Mouse (Mus musculus): ENCODE data around the gene Fgf9.

- TF ChIP-seq SIN3A (IDR thresholded peaks at IDR 0.05; ENCODE audit: low read length) (no peak), CTCF (IDR thresholded peaks at IDR 0.05 in 2 of 3, conservative IDR thresholded peaks at IDR 0.05 in 1 of 3; ENCODE audit: control insufficient read depth in 1 of 3, insufficient read depth in 1 of 3, low read depth in 2 of 3, low read length in 3 of 3, poor library complexity in 1 of 3, severe bottlenecking in 1 of 3) (no peak), MAFK (IDR thresholded peaks at IDR 0.05; ENCODE audit: borderline replicate concordance, low read depth, low read length) (no peak), MEF2A (IDR thresholded peaks at IDR 0.05; ENCODE audit: extremely low read depth, insufficient replicate concordance, low read depth, low read length, poor library complexity, severe bottlenecking) (no peak), CHD2 (IDR thresholded peaks at IDR 0.05; ENCODE audit: low read length) (no peak), NELFE (IDR thresholded peaks at IDR 0.05; ENCODE audit: low read depth, low read length) (no peak), POLR2A (IDR thresholded peaks at IDR 0.05; ENCODE audit: control insufficient read depth in 1 of 2, insufficient read depth in 1 of 2, low read depth in 1 of 2, low read length in 2 of 2, poor library complexity in 1 of 2) (no peak), USF1 (IDR thresholded peaks at IDR 0.05; ENCODE audit: low read depth, low read length) (no peak), MYC (IDR thresholded peaks at IDR 0.05; ENCODE audit: low read depth, low read length) (no peak), JUND (IDR thresholded peaks at IDR 0.05; ENCODE audit: low read depth, low read length) (no peak), EP300 (IDR thresholded peaks at IDR 0.05; ENCODE audit: low read depth in 1 of 2, low read length in 2 of 2) (no peak), SMC3 (IDR thresholded peaks at IDR 0.05; ENCODE audit: low read depth, low read length) (no peak)
These were observed 1.8 kb downstream of the Fgf9 start for GRCm38 (mm10) chr14:58071830-58072770.

All from MEL (cell line).